Mouse (Mus musculus): ENCODE measurements around the gene Tomm34. TPM values are rescaled to one million over a fixed set of nuclear protein-coding genes. Genes with fewer than 3 reads are reported as not detected.

Gene Tomm34
- polyA plus RNA-seq, 1 experiment from 2014 or later: 60.5 TPM

DNA sequence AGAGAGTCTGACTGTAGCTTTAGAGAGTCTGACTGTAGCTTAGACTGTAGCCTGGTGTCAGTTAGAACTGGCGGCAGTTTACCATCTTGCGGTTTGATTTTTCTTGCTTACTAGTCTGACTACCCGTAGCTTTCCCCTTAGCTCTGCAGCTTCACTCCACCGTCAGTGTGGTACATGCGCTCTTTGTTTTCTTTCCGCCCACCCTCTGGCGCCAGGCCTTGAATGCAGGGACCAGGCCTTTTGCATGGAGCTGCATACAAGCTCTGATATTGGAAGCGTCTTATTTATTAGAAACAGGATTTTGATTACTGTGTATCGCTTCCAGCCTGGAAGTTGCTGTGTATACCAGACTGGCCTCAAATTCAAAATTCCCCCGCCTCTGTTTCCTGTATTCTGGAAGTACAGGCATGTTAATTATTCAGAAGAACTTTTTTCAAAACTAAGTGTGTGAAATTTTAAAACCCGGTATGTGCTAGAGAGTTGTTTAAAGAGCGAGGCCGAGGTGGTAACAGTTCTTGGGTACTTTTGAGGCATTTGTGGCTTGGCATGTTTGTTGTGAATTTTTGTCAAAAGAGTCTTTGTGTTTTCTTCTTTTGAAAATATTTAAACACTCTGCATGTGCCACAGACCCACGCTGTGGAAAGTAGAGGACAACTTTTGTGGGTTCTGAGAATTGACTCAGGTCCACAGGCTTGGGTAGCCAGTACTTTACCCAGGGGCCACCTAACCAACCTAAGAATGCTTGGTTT, 35.5 kb upstream of the Tomm34 start:
- DNase-seq (ENCODE audit: low spot score) (no peak), ATAC-seq (replicated peaks; ENCODE audit: insufficient number of reproducible peaks, low FRiP score, low TSS enrichment, low read depth) (no peak)
- Histone ChIP-seq H3K9ac (replicated peaks; ENCODE audit: low read length) (no peak overlapping the region), H3K9me3 (replicated peaks; ENCODE audit: control insufficient read depth, low read length) (no peaks in the 10 kb centered on the region), H3K4me1 (ENCODE audit: control insufficient read depth, insufficient read depth, low read length) (no peaks in the 10 kb centered on the region), H3K27ac (replicated peaks; ENCODE audit: low read depth, low read length) (no peak overlapping the region), H3K4me3 (ENCODE audit: low read depth, low read length) (no peak overlapping the region), H3K4me2 (ENCODE audit: low read depth, low read length) (no peak overlapping the region), H3K36me3 (replicated peaks; ENCODE audit: control insufficient read depth, insufficient read depth, low read depth, low read length) (no peaks in the 10 kb centered on the region; the same call in 1 of the 2 replicates), H3K27me3 (ENCODE audit: control insufficient read depth, insufficient read depth, low read length) (no peaks in the 10 kb centered on the region)
- WGBS: 83% methylated on average over 14 of the region's 14 CpGs

GRCm38 (mm10) chr2:164103501-164103900, 32.5 kb upstream of the Tomm34 start:
- H3K4me3 ChIP-seq (ENCODE audit: low read depth, low read length): no peak overlapping the region
- H3K4me2 ChIP-seq (ENCODE audit: low read depth, low read length): no peak overlapping the region
- no peaks in the 10 kb centered on the region for H3K9me3 ChIP-seq (replicated peaks; ENCODE audit: control insufficient read depth, low read length)
- no peak overlapping the region for H3K27ac ChIP-seq (replicated peaks; ENCODE audit: low read depth, low read length)
- H3K4me1 ChIP-seq (ENCODE audit: control insufficient read depth, insufficient read depth, low read length): no peaks in the 10 kb centered on the region
- 34% methylated on average over 4 of the region's 4 CpGs for WGBS
- peaks cover 6% of the 10 kb centered on the region for H3K36me3 ChIP-seq (replicated peaks; ENCODE audit: control insufficient read depth, insufficient read depth, low read depth, low read length)
- DNase-seq (ENCODE audit: low spot score): peak; percentile 69
- no peak overlapping the region for H3K9ac ChIP-seq (replicated peaks; ENCODE audit: low read length)
- no peaks in the 10 kb centered on the region for H3K27me3 ChIP-seq (ENCODE audit: control insufficient read depth, insufficient read depth, low read length)
- ATAC-seq (replicated peaks; ENCODE audit: insufficient number of reproducible peaks, low FRiP score, low TSS enrichment, low read depth): no peak

DNA sequence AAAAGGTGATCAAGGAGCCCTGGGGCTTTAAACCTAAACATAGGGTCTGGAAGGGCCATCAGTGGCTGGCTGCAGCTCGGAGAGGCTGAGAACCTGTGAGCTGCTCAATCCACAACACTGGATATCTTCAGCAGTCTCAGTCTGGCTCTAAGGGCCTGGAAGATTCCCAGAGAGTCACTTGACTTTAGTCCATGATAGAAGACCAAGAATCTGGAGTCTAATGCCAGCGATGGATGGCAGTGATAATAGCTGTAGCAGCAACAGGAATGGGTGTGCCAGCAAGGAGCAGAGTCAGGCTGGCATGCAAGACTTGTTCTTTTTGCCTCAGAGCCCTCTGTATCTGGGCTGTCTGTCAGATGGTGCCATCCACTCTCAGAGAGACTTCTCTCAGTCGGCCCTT, 31.4 kb upstream of the Tomm34 start:
- Histone ChIP-seq H3K4me3 (ENCODE audit: low read depth, low read length) (no peak overlapping the region), H3K4me2 (ENCODE audit: low read depth, low read length) (no peak overlapping the region), H3K9me3 (replicated peaks; ENCODE audit: control insufficient read depth, low read length) (no peaks in the 10 kb centered on the region), H3K27me3 (ENCODE audit: control insufficient read depth, insufficient read depth, low read length) (no peaks in the 10 kb centered on the region), H3K9ac (replicated peaks; ENCODE audit: low read length) (no peak overlapping the region), H3K27ac (replicated peaks; ENCODE audit: low read depth, low read length) (no peak overlapping the region), H3K36me3 (replicated peaks; ENCODE audit: control insufficient read depth, insufficient read depth, low read depth, low read length) (peaks cover 6% of the 10 kb centered on the region), H3K4me1 (ENCODE audit: control insufficient read depth, insufficient read depth, low read length) (no peaks in the 10 kb centered on the region)
- ATAC-seq (replicated peaks; ENCODE audit: insufficient number of reproducible peaks, low FRiP score, low TSS enrichment, low read depth): no peak
- 81% methylated on average over 3 of the region's 3 CpGs for WGBS
- no peak for DNase-seq (ENCODE audit: low spot score)

DNA sequence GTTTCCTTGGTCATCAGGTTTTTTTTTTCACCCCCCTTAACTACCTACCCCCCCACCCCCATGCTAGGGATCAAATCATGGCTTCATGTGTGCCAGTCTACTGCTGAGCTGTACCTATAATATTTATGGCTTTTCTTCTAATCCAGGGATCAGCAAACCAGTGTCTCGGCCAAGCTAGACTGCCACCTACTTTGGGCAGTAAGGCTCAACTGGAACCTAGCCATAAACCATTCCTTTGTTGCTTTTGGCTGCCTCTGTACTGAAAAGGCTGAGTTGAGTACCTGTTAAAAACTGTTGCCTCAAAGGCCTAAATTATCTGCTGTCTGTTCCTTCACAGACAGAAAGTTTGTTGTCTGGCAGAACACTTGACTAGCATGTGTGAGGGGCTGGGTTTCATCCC, 31.0 kb upstream of the Tomm34 start:
- Histone ChIP-seq H3K4me3 (ENCODE audit: low read depth, low read length) (no peak overlapping the region), H3K4me2 (ENCODE audit: low read depth, low read length) (no peak overlapping the region), H3K27me3 (ENCODE audit: control insufficient read depth, insufficient read depth, low read length) (no peaks in the 10 kb centered on the region), H3K36me3 (replicated peaks; ENCODE audit: control insufficient read depth, insufficient read depth, low read depth, low read length) (peaks cover 6% of the 10 kb centered on the region), H3K9ac (replicated peaks; ENCODE audit: low read length) (no peak overlapping the region), H3K27ac (replicated peaks; ENCODE audit: low read depth, low read length) (no peak overlapping the region), H3K4me1 (ENCODE audit: control insufficient read depth, insufficient read depth, low read length) (no peaks in the 10 kb centered on the region), H3K9me3 (replicated peaks; ENCODE audit: control insufficient read depth, low read length) (no peaks in the 10 kb centered on the region)
- DNase-seq (ENCODE audit: low spot score): no peak
- ATAC-seq (replicated peaks; ENCODE audit: insufficient number of reproducible peaks, low FRiP score, low TSS enrichment, low read depth): no peak
- 73% methylated on average over 1 of the region's 1 CpGs for WGBS

GRCm38 (mm10) chr2:164098603-164099250, 27.8 kb upstream of the Tomm34 start:
- DNase-seq (ENCODE audit: low spot score) (no peak), ATAC-seq (replicated peaks; ENCODE audit: insufficient number of reproducible peaks, low FRiP score, low TSS enrichment, low read depth) (no peak)
- H3K4me3 ChIP-seq (ENCODE audit: low read depth, low read length): no peak overlapping the region
- H3K4me1 ChIP-seq (ENCODE audit: control insufficient read depth, insufficient read depth, low read length): no peaks in the 10 kb centered on the region
- H3K27me3 ChIP-seq (ENCODE audit: control insufficient read depth, insufficient read depth, low read length): no peaks in the 10 kb centered on the region
- H3K4me2 ChIP-seq (ENCODE audit: low read depth, low read length): no peak overlapping the region
- peaks cover 6% of the 10 kb centered on the region for H3K36me3 ChIP-seq (replicated peaks; ENCODE audit: control insufficient read depth, insufficient read depth, low read depth, low read length)
- H3K9me3 ChIP-seq (replicated peaks; ENCODE audit: control insufficient read depth, low read length): no peaks in the 10 kb centered on the region
- 90% methylated on average over 11 of the region's 11 CpGs for WGBS
- no peak overlapping the region for H3K27ac ChIP-seq (replicated peaks; ENCODE audit: low read depth, low read length)
- H3K9ac ChIP-seq (replicated peaks; ENCODE audit: low read length): no peak overlapping the region

DNA sequence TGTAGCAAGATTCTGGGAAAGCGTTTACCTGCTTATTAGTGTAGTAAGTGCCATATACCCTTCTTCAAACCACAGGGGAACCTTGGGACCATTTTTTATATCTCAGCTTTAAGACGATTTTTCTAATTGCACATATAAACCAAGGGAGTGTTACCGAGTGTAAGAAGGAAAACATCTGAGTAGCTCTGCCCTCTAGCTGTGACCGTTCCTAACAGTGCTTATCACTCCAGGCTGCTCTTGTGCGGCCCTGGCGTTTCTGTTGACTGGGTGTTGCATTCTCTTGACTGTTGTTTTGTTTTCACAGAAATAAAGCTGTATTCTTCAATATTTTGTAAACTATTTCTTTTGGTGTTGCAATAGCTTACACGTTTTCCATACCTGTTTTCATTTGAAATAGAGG, 23.2 kb upstream of the Tomm34 start:
- no peak overlapping the region for H3K4me2 ChIP-seq (ENCODE audit: low read depth, low read length)
- H3K9me3 ChIP-seq (replicated peaks; ENCODE audit: control insufficient read depth, low read length): no peaks in the 10 kb centered on the region
- 85% methylated on average over 7 of the region's 7 CpGs for WGBS
- peaks cover under 1% of the 10 kb centered on the region for H3K36me3 ChIP-seq (replicated peaks; ENCODE audit: control insufficient read depth, insufficient read depth, low read depth, low read length)
- no peaks in the 10 kb centered on the region for H3K4me1 ChIP-seq (ENCODE audit: control insufficient read depth, insufficient read depth, low read length)
- ATAC-seq (replicated peaks; ENCODE audit: insufficient number of reproducible peaks, low FRiP score, low TSS enrichment, low read depth): no peak
- H3K27ac ChIP-seq (replicated peaks; ENCODE audit: low read depth, low read length): no peak overlapping the region
- no peaks in the 10 kb centered on the region for H3K27me3 ChIP-seq (ENCODE audit: control insufficient read depth, insufficient read depth, low read length)
- DNase-seq (ENCODE audit: low spot score): no peak
- no peak overlapping the region for H3K4me3 ChIP-seq (ENCODE audit: low read depth, low read length)
- H3K9ac ChIP-seq (replicated peaks; ENCODE audit: low read length): no peak overlapping the region

DNA sequence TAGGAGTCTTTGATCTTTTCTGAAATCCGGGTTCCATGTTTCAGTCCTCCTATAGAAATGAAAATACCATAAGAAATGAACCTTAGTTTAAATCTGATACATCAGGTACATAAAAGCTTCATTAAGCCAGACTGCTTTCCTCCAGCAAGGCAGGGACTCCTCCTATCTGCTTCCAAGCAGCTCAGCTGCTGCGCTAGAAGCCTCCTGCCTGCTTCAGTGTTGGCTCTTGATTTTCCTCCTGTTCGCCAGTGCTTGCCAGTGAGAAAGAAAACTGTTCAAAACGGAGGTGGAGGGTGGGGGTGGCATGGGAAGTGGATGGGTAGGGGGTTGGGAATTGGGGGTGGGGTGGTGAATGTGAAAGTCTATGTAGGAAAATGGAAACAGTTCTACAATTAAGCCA, 18.5 kb upstream of the Tomm34 start:
- no peaks in the 10 kb centered on the region for H3K9me3 ChIP-seq (replicated peaks; ENCODE audit: control insufficient read depth, low read length)
- no peaks in the 10 kb centered on the region for H3K27me3 ChIP-seq (ENCODE audit: control insufficient read depth, insufficient read depth, low read length)
- H3K4me1 ChIP-seq (ENCODE audit: control insufficient read depth, insufficient read depth, low read length): no peaks in the 10 kb centered on the region
- no peak overlapping the region for H3K4me3 ChIP-seq (ENCODE audit: low read depth, low read length)
- no peak overlapping the region for H3K9ac ChIP-seq (replicated peaks; ENCODE audit: low read length)
- DNase-seq (ENCODE audit: low spot score): no peak
- peaks cover 2% of the 10 kb centered on the region; the same call in 1 of the 2 replicates for H3K36me3 ChIP-seq (replicated peaks; ENCODE audit: control insufficient read depth, insufficient read depth, low read depth, low read length)
- no peak for ATAC-seq (replicated peaks; ENCODE audit: insufficient number of reproducible peaks, low FRiP score, low TSS enrichment, low read depth)
- WGBS: 91% methylated on average over 4 of the region's 4 CpGs
- no peak overlapping the region for H3K27ac ChIP-seq (replicated peaks; ENCODE audit: low read depth, low read length)
- H3K4me2 ChIP-seq (ENCODE audit: low read depth, low read length): no peak overlapping the region

GRCm38 (mm10) chr2:164087416-164088017, 16.5 kb upstream of the Tomm34 start:
- H3K4me3 ChIP-seq (ENCODE audit: low read depth, low read length): no peak overlapping the region
- H3K27me3 ChIP-seq (ENCODE audit: control insufficient read depth, insufficient read depth, low read length): no peaks in the 10 kb centered on the region
- H3K36me3 ChIP-seq (replicated peaks; ENCODE audit: control insufficient read depth, insufficient read depth, low read depth, low read length): peaks cover 2% of the 10 kb centered on the region; the same call in 1 of the 2 replicates
- 88% methylated on average over 6 of the region's 6 CpGs for WGBS
- H3K9ac ChIP-seq (replicated peaks; ENCODE audit: low read length): no peak overlapping the region
- no peaks in the 10 kb centered on the region for H3K9me3 ChIP-seq (replicated peaks; ENCODE audit: control insufficient read depth, low read length)
- DNase-seq (ENCODE audit: low spot score): no peak
- no peak overlapping the region for H3K4me2 ChIP-seq (ENCODE audit: low read depth, low read length)
- H3K4me1 ChIP-seq (ENCODE audit: control insufficient read depth, insufficient read depth, low read length): no peaks in the 10 kb centered on the region
- ATAC-seq (replicated peaks; ENCODE audit: insufficient number of reproducible peaks, low FRiP score, low TSS enrichment, low read depth): no peak
- no peak overlapping the region for H3K27ac ChIP-seq (replicated peaks; ENCODE audit: low read depth, low read length)

All from embryonic facial prominence, embryonic 11.5 days (tissue).